Mouse (Mus musculus) embryonic facial prominence, embryonic 11.5 days (tissue): ENCODE measurements around the gene Tex13b. TPM values are rescaled to one million over a fixed set of nuclear protein-coding genes. Genes with fewer than 3 reads are reported as not detected.

ENCODE experiments used
- ATAC-seq: fragments of 200-750 bp; cut with Nextera tagmentation; replicated peaks from 2 replicates; pipeline ENCODE4 v1.8.0; 2017; ENCODE audit warnings: low read depth; ENCODE audit not compliant: insufficient number of reproducible peaks, low FRiP score, low TSS enrichment
- DNase-seq: peaks from one replicate; pipeline ENCODE4 v3.0.0-alpha.2; 2015; ENCODE audit warnings: low spot score
- H3K27ac ChIP-seq: fragments of 300-500 bp; sonication (generic); replicated peaks from 2 replicates; pipeline ENCODE4 v1.5.1; 2014; ENCODE audit warnings: mild to moderate bottlenecking, low read depth, low read length, control low read depth
- H3K27me3 ChIP-seq: fragments of 300-500 bp; sonication (generic); 2 replicates; pipeline ENCODE4 v1.6.1; 2014; ENCODE audit warnings: mild to moderate bottlenecking, low read length, moderate library complexity, mixed read lengths; ENCODE audit not compliant: control insufficient read depth, insufficient read depth
- H3K36me3 ChIP-seq: fragments of 300-500 bp; sonication (generic); replicated peaks from 2 replicates; pipeline ENCODE4 v1.6.1; 2014; ENCODE audit warnings: low read depth, mild to moderate bottlenecking, low read length, moderate library complexity, mixed read lengths; ENCODE audit not compliant: control insufficient read depth, insufficient read depth
- H3K4me1 ChIP-seq: fragments of 300-500 bp; sonication (generic); 2 replicates; pipeline ENCODE4 v1.6.1; 2014; ENCODE audit warnings: low read length, mixed read lengths; ENCODE audit not compliant: control insufficient read depth, insufficient read depth
- H3K4me2 ChIP-seq: fragments of 300-500 bp; sonication (generic); 2 replicates; pipeline ENCODE4 v1.6.1; 2014; ENCODE audit warnings: low read depth, mild to moderate bottlenecking, control low read depth, low read length, moderate library complexity
- H3K4me3 ChIP-seq: fragments of 300-500 bp; sonication (generic); 2 replicates; pipeline ENCODE4 v1.5.1; 2014; ENCODE audit warnings: low read depth, low read length, control low read depth
- H3K9ac ChIP-seq: fragments of 300-500 bp; sonication (generic); replicated peaks from 2 replicates; pipeline ENCODE4 v1.6.1; 2014; ENCODE audit warnings: mild to moderate bottlenecking, control low read depth, low read length
- H3K9me3 ChIP-seq: fragments of 300-500 bp; sonication (generic); replicated peaks from 2 replicates; pipeline ENCODE4 v1.6.1; 2016; ENCODE audit warnings: mild to moderate bottlenecking, low read length, inconsistent platforms, mixed read lengths; ENCODE audit not compliant: control insufficient read depth
- WGBS: fragments of 180-500 bp; shearing (Covaris S2); extraction: QIAGEN DNeasy Blood & Tissue Kit; methylation state at CpG from one replicate; pipeline ENCODE4 v1.1.7; 2014; 5-methylcytosine and 5-hydroxymethylcytosine counted together
- polyA plus RNA-seq: library from polyadenylated mRNA; unstranded; fragments of >200 nt; fragmentation: Nextera tagmentation; extraction: Ambion mirVana; gene quantifications from 2 replicates; pipeline ENCODE4 v1.2.1, GENCODE M21; 2014

The Tex13b gene
- polyA plus RNA-seq, 1 experiment from 2014 or later = not detected

DNA sequence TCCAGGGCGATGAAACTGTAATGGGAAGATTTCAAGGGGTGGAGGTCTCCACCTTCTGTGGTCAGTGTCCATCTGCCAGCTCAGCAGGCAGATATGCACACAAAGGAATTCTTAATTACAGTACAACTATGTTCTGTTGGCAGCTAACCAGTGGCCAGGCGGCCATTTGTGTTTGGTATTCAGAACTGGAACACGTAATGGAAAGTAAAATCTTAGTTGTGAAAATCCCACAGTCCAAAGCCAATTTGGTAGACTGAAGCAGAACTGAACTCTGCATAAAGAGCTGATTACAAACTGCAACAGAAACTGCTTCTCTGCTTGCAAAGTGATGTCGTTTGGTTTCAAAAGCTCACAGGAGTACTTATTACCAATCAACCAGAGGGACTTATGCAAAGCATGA, 18.5 kb upstream of the Tex13b start:
- H3K9ac ChIP-seq = no peak overlapping the region
- H3K27ac ChIP-seq = no peak overlapping the region
- H3K4me2 ChIP-seq = no peak overlapping the region
- H3K4me3 ChIP-seq = no peak overlapping the region
- no peaks in the 10 kb centered on the region for H3K27me3 ChIP-seq
- no peaks in the 10 kb centered on the region for H3K9me3 ChIP-seq
- no peak for DNase-seq
- no peaks in the 10 kb centered on the region for H3K4me1 ChIP-seq
- 75% methylated on average over 4 of the region's 4 CpGs for WGBS
- H3K36me3 ChIP-seq = no peaks in the 10 kb centered on the region
- no peak for ATAC-seq

DNA sequence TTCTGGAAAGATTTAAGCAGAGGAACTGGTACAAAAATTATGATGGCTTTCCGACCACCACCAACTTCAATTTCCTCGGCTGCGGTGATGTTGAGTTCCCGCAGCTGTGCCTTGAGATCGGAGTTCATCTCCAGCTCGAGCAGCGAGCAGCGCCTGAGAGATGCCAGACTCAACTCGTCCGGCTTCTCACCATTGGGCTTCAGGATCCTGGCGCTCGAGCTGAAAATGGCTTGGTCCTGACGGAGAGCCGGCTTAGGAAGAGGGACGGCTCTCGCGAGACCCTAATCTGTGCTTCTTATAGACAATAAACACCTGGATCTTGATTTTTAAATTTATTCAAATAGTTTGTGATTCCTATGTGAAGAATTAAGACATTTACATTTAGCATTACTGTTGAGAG, 9.1 kb upstream of the Tex13b start:
- H3K4me2 ChIP-seq = no peak overlapping the region
- WGBS = 82% methylated on average over 17 of the region's 17 CpGs
- no peaks in the 10 kb centered on the region for H3K4me1 ChIP-seq
- no peaks in the 10 kb centered on the region for H3K9me3 ChIP-seq
- no peaks in the 10 kb centered on the region for H3K36me3 ChIP-seq
- no peak overlapping the region for H3K27ac ChIP-seq
- DNase-seq = no peak
- no peak overlapping the region for H3K4me3 ChIP-seq
- no peak overlapping the region for H3K9ac ChIP-seq
- no peaks in the 10 kb centered on the region for H3K27me3 ChIP-seq
- no peak for ATAC-seq

DNA sequence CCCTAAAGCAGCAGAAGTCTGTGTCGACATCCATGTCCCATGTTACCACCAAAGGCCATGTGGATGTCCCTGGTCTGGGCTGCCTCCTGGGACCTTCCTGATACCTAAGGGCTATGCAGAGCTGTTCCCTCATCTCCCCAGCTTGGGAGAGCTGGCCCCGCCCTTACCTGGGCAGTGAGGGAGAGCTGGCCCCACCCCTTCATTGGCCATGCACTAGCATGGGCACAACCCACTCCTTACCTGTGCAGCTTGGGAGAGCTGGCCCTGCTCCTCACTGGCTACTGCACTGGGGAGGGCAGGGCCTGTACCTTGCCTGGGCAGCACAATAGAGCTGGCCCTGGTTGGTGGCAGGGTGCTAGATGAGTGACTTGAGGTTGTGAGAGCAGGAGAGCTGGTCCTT, 7.9 kb downstream of the Tex13b start:
- Histone ChIP-seq H3K36me3 (no peaks in the 10 kb centered on the region), H3K9ac (no peak overlapping the region), H3K4me1 (no peaks in the 10 kb centered on the region), H3K27ac (no peak overlapping the region), H3K9me3 (no peaks in the 10 kb centered on the region), H3K4me3 (no peak overlapping the region), H3K27me3 (no peaks in the 10 kb centered on the region), H3K4me2 (no peak overlapping the region)
- DNase-seq = no peak
- ATAC-seq = no peak
- 95% methylated on average over 2 of the region's 2 CpGs for WGBS

DNA sequence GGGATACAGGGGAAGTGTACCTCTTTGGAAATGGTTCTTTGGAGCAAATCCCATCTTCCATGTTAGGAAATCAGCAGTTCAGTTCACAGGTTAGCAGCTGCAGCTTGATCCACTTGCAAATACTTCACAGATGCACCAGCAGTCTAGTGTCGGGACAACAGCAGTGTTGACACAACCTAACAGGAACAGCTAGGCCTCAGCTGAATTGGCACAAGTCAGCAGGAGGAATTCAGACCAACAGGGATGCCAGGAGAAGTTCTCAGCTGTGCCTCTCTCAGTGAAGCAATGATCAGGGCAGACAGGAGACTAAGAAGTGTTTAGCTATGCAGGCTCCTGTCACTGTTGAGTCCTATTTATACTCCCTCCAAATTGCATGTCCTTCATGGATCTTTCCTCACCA, 43.4 kb downstream of the Tex13b start:
- Histone ChIP-seq H3K4me2 (no peak overlapping the region), H3K4me1 (no peaks in the 10 kb centered on the region), H3K9ac (no peak overlapping the region), H3K4me3 (no peak overlapping the region), H3K36me3 (no peaks in the 10 kb centered on the region), H3K9me3 (no peaks in the 10 kb centered on the region), H3K27me3 (no peaks in the 10 kb centered on the region; the same call in 1 of the 2 replicates), H3K27ac (no peak overlapping the region)
- no peak for DNase-seq
- WGBS = 70% methylated on average over 1 of the region's 1 CpGs
- ATAC-seq = no peak

Other genes with a start within 250 kb of the Tex13b start
- gene Tsc22d3, start 212.8 kb downstream of the Tex13b start, polyA plus RNA-seq = 137 and 141 TPM in 2 replicates
- gene Mid2, start 148.8 kb downstream of the Tex13b start, polyA plus RNA-seq = 3.0 and 3.1 TPM in 2 replicates
- gene Vsig1, start 94.2 kb upstream of the Tex13b start, polyA plus RNA-seq = 0.10 TPM in 1 of 2 replicates, not detected in the other
- gene Psmd10, start 143.3 kb upstream of the Tex13b start, polyA plus RNA-seq = 49.5 and 52.3 TPM in 2 replicates
- gene Atg4a, start 143.5 kb upstream of the Tex13b start, polyA plus RNA-seq = 16.7 and 22.6 TPM in 2 replicates